Mouse (Mus musculus): ENCODE results near the gene Aoc3. TPM values are rescaled to one million over a fixed set of nuclear protein-coding genes. Genes with fewer than 3 reads are reported as not detected.

Aoc3 gene
- polyA plus RNA-seq, 2 experiments = 1.0 to 3.1 TPM

GRCm38 (mm10) chr11:101348774-101349173, 18.4 kb downstream of the Aoc3 start:
- Histone ChIP-seq H3K4me1 (ENCODE audit: control insufficient read depth, insufficient read depth, low read length) (no peaks in the 10 kb centered on the region), H3K4me3 (replicated peaks; ENCODE audit: low read length) (no peak overlapping the region), H3K27me3 (ENCODE audit: control insufficient read depth, insufficient read depth, low read length) (no peaks in the 10 kb centered on the region), H3K9me3 (ENCODE audit: control insufficient read depth, low read length) (no peaks in the 10 kb centered on the region), H3K36me3 (ENCODE audit: control insufficient read depth, insufficient read depth, low read length) (no peaks in the 10 kb centered on the region), H3K4me2 (replicated peaks; ENCODE audit: low read depth, low read length, severe bottlenecking) (no peak overlapping the region), H3K9ac (ENCODE audit: low read depth, low read length, severe bottlenecking) (no peak overlapping the region), H3K27ac (replicated peaks; ENCODE audit: low read depth, low read length) (no peak overlapping the region)
- DNase-seq (ENCODE audit: low spot score) (peak; percentile 7), ATAC-seq (ENCODE audit: low FRiP score, low read depth) (no peak)
- 65% methylated on average over 7 of the region's 7 CpGs for WGBS
- TF ChIP-seq POLR2A (IDR thresholded peaks at IDR 0.05; ENCODE audit: borderline replicate concordance, extremely low read depth, insufficient read depth, insufficient read length) = no peak

DNA sequence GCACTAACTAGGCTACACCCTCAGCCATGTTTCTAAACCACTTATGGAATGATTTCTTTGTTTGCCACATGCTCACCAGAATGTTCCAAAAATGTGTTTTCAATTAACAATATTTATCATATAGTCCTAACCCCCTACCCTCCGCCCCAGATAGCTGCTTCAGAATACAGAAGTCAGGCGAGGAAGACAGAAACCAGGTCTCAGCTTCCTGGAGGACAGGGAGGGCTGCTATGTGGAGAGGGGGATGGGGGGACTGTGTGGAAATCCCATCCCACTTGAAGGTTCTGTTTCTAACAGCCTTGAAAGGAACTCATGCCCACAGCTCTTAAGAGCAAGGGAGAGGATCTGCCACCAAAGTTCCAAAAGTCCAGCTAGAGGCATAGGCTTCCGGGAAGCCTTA, 18.8 kb downstream of the Aoc3 start:
- Histone ChIP-seq H3K9me3 (ENCODE audit: control insufficient read depth, low read length) (no peaks in the 10 kb centered on the region), H3K27ac (replicated peaks; ENCODE audit: low read depth, low read length) (no peak overlapping the region), H3K4me1 (ENCODE audit: control insufficient read depth, insufficient read depth, low read length) (no peaks in the 10 kb centered on the region), H3K36me3 (ENCODE audit: control insufficient read depth, insufficient read depth, low read length) (no peaks in the 10 kb centered on the region), H3K27me3 (ENCODE audit: control insufficient read depth, insufficient read depth, low read length) (no peaks in the 10 kb centered on the region), H3K9ac (ENCODE audit: low read depth, low read length, severe bottlenecking) (no peak overlapping the region), H3K4me2 (replicated peaks; ENCODE audit: low read depth, low read length, severe bottlenecking) (no peak overlapping the region), H3K4me3 (replicated peaks; ENCODE audit: low read length) (no peak overlapping the region)
- ATAC-seq (ENCODE audit: low FRiP score, low read depth) (no peak), DNase-seq (ENCODE audit: low spot score) (peak; percentile 5)
- TF ChIP-seq POLR2A (IDR thresholded peaks at IDR 0.05; ENCODE audit: borderline replicate concordance, extremely low read depth, insufficient read depth, insufficient read length) = no peak
- 67% methylated on average over 3 of the region's 3 CpGs for WGBS

DNA sequence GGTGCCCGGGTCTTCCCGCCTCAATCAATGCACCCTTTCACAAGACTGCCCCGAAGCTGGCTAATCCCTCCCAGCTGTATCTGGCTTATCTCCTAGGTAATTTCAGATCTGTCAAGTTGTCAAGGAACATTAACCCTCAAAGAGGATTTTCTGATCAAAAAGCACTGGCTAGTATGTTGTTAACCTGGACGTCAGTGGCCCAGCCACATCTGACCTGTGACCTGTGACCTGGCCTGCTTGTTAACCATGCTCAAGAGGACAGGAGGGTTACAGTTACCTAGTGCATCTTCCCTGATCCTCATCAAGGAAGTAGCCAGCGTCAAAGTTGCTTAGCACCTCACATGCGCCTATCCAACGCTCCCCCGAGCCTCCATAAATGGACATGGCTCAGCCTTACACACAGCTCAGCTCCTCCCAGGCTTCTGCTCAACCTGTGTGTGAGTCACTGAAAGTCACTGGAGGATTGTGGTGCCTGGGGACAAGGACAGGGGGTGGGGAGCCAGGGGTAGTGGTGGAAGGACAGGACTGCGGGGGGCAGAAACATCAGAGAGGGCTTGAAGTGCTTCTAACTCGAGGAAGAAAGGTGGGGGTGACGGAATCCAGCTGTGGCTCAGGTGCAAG, 20.8 kb downstream of the Aoc3 start:
- Histone ChIP-seq H3K9ac (ENCODE audit: low read depth, low read length, severe bottlenecking) (no peak overlapping the region), H3K4me2 (replicated peaks; ENCODE audit: low read depth, low read length, severe bottlenecking) (no peak overlapping the region), H3K4me3 (replicated peaks; ENCODE audit: low read length) (no peak overlapping the region), H3K36me3 (ENCODE audit: control insufficient read depth, insufficient read depth, low read length) (no peaks in the 10 kb centered on the region), H3K4me1 (ENCODE audit: control insufficient read depth, insufficient read depth, low read length) (no peaks in the 10 kb centered on the region), H3K27me3 (ENCODE audit: control insufficient read depth, insufficient read depth, low read length) (no peaks in the 10 kb centered on the region), H3K9me3 (ENCODE audit: control insufficient read depth, low read length) (no peaks in the 10 kb centered on the region), H3K27ac (replicated peaks; ENCODE audit: low read depth, low read length) (no peak overlapping the region)
- no peak for DNase-seq (ENCODE audit: low spot score)
- WGBS = 38% methylated on average over 11 of the region's 11 CpGs
- no peak for TF ChIP-seq POLR2A (IDR thresholded peaks at IDR 0.05; ENCODE audit: borderline replicate concordance, extremely low read depth, insufficient read depth, insufficient read length)
- no peak for ATAC-seq (ENCODE audit: low FRiP score, low read depth)

- ATAC-seq (ENCODE audit: low FRiP score, low read depth) = no peak
- Histone ChIP-seq H3K27me3 (ENCODE audit: control insufficient read depth, insufficient read depth, low read length) (no peaks in the 10 kb centered on the region), H3K4me2 (replicated peaks; ENCODE audit: low read depth, low read length, severe bottlenecking) (no peak overlapping the region), H3K27ac (replicated peaks; ENCODE audit: low read depth, low read length) (no peak overlapping the region), H3K36me3 (ENCODE audit: control insufficient read depth, insufficient read depth, low read length) (no peaks in the 10 kb centered on the region), H3K9ac (ENCODE audit: low read depth, low read length, severe bottlenecking) (no peak overlapping the region), H3K4me3 (replicated peaks; ENCODE audit: low read length) (no peak overlapping the region), H3K4me1 (ENCODE audit: control insufficient read depth, insufficient read depth, low read length) (no peaks in the 10 kb centered on the region), H3K9me3 (ENCODE audit: control insufficient read depth, low read length) (no peaks in the 10 kb centered on the region)
- WGBS = 25% methylated on average over 2 of the region's 3 CpGs
- no peak for TF ChIP-seq POLR2A (IDR thresholded peaks at IDR 0.05; ENCODE audit: borderline replicate concordance, extremely low read depth, insufficient read depth, insufficient read length)
- DNase-seq (ENCODE audit: low spot score) = no peak
These were observed 21.3 kb downstream of the Aoc3 start for GRCm38 (mm10) chr11:101351721-101352111.

GRCm38 (mm10) chr11:101353436-101353835, 23.0 kb downstream of the Aoc3 start:
- Histone ChIP-seq H3K27ac (replicated peaks; ENCODE audit: low read depth, low read length) (no peak overlapping the region), H3K9ac (ENCODE audit: low read depth, low read length, severe bottlenecking) (no peak overlapping the region), H3K4me2 (replicated peaks; ENCODE audit: low read depth, low read length, severe bottlenecking) (no peak overlapping the region), H3K27me3 (ENCODE audit: control insufficient read depth, insufficient read depth, low read length) (no peaks in the 10 kb centered on the region), H3K4me3 (replicated peaks; ENCODE audit: low read length) (no peak overlapping the region), H3K9me3 (ENCODE audit: control insufficient read depth, low read length) (no peaks in the 10 kb centered on the region), H3K4me1 (ENCODE audit: control insufficient read depth, insufficient read depth, low read length) (no peaks in the 10 kb centered on the region), H3K36me3 (ENCODE audit: control insufficient read depth, insufficient read depth, low read length) (no peaks in the 10 kb centered on the region)
- no peak for TF ChIP-seq POLR2A (IDR thresholded peaks at IDR 0.05; ENCODE audit: borderline replicate concordance, extremely low read depth, insufficient read depth, insufficient read length)
- WGBS = 87% methylated on average over 12 of the region's 12 CpGs
- no peak for ATAC-seq (ENCODE audit: low FRiP score, low read depth)
- no peak for DNase-seq (ENCODE audit: low spot score)
